Mouse (Mus musculus) embryonic fibroblast, embryonic 13.5 days (primary cell): ENCODE data around the gene Arvcf. TPM values are rescaled to one million over a fixed set of nuclear protein-coding genes. Genes with fewer than 3 reads are reported as not detected.

Source experiments
- H3K27ac ChIP-seq: 2 replicates; pipeline ENCODE4 v1.5.1; 2012; ENCODE audit warnings: low read length, control low read depth, inconsistent platforms; ENCODE audit not compliant: insufficient read depth
- H3K4me1 ChIP-seq: 2 replicates; pipeline ENCODE4 v1.6.1; 2011; ENCODE audit warnings: low read length; ENCODE audit not compliant: control insufficient read depth, insufficient read depth
- H3K4me3 ChIP-seq: 2 replicates; pipeline ENCODE4 v1.5.1; 2011; ENCODE audit warnings: mild to moderate bottlenecking, control low read depth, low read length; ENCODE audit not compliant: insufficient read depth
- CTCF ChIP-seq: IDR thresholded peaks from 2 replicates; pipeline ENCODE4 v1.5.1; 2011; ENCODE audit warnings: mild to moderate bottlenecking, control low read depth, low read length, moderate library complexity, borderline replicate concordance; ENCODE audit not compliant: insufficient read depth
- POLR2A ChIP-seq: IDR thresholded peaks from 2 replicates; pipeline ENCODE4 v1.6.1; 2011; ENCODE audit warnings: low read depth, mild to moderate bottlenecking, control low read depth, low read length, moderate library complexity
- polyA plus RNA-seq: library from polyadenylated mRNA; stranded (reverse); fragments of >200 nt; gene quantifications from 2 replicates; pipeline ENCODE4 v1.2.4, GENCODE M21; 2011; ENCODE audit warnings: low read depth; ENCODE audit not compliant: missing spikeins, insufficient read length

Arvcf gene
- polyA plus RNA-seq, 1 experiment, result 6.7 TPM

DNA sequence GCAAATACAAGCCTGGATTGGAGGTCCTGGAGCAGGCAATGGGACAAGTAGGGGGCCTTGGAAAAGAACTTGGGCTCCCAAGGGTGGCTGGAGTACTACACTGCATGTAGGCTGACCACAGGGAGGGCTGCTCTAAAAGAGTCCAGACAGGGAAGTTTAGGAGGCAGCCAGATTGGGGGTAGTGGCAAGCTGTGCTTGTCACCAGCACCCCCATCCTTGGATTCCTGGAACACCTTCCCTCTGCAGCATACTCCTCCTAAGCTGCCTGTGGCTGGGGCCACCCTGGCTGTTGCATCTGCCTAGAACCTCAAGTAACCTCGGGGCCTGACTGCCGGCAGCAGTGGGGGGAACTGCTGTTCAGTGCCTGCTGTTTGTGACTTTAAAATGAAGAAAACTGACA, 57.9 kb downstream of the Arvcf start:
- H3K4me3 ChIP-seq, result no peak overlapping the region
- no peak overlapping the region for H3K27ac ChIP-seq
- no peak for TF ChIP-seq CTCF
- no peak for TF ChIP-seq POLR2A
- no peaks in the 10 kb centered on the region for H3K4me1 ChIP-seq

- Histone ChIP-seq H3K4me3 (no peak overlapping the region), H3K4me1 (no peaks in the 10 kb centered on the region), H3K27ac (peak overlapping the region; percentile 1; the same call in 1 of the 2 replicates)
- TF ChIP-seq CTCF (peak; percentile 95), POLR2A (no peak)
Measured at GRCm38 (mm10) chr16:18406293-18406692, 58.3 kb downstream of the Arvcf start.

DNA sequence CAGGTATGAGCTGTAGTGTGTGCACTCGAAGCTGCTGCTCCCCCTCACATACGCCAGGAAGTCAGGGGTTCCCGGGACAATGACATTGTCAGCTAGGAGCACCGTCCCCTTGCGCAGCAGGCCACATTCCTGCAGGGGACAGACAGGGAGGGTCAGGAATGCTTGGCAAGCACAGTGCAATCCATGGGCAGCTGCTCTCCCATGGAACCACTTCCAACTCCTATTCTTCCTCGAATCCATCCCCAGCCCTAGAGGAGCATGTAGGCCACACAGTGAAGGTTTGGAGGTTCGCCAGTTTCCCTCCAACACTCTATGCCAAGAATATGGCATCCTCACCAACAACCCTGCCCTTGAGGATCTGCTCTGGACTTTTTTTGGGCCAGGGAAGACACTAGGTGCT, 59.9 kb downstream of the Arvcf start:
- TF ChIP-seq CTCF, result no peak
- TF ChIP-seq POLR2A, result no peak
- H3K4me3 ChIP-seq, result no peak overlapping the region
- no peaks in the 10 kb centered on the region for H3K4me1 ChIP-seq
- no peak overlapping the region for H3K27ac ChIP-seq

GRCm38 (mm10) chr16:18409776-18410175, 61.8 kb downstream of the Arvcf start:
- TF ChIP-seq CTCF, result no peak
- TF ChIP-seq POLR2A, result no peak
- Histone ChIP-seq H3K27ac (no peak overlapping the region), H3K4me1 (no peaks in the 10 kb centered on the region), H3K4me3 (no peak overlapping the region)

DNA sequence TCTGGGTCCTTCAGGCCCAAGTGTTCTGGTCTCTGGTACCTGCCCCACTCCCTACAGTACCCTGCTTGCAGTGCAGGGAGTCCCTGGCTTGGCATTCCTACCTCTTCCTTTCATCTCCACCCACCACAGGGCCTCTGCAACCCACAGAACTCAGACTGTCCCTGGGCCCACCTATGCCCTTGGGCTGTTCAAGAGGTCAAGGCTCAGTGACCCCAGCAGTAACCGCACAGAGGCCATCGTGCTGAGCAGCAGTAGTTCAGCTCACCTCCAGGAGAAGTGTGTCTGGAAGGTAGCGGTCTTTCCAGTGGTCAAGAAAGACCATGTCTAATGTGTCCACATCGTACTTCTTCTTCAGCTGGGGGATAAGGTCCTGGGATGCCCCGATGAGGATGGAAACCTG, 62.4 kb downstream of the Arvcf start:
- H3K4me1 ChIP-seq, result peaks cover under 1% of the 10 kb centered on the region; the same call in 1 of the 2 replicates
- no peak overlapping the region for H3K27ac ChIP-seq
- no peak overlapping the region for H3K4me3 ChIP-seq
- no peak for TF ChIP-seq POLR2A
- TF ChIP-seq CTCF, result no peak

GRCm38 (mm10) chr16:18411026-18411649, 63.2 kb downstream of the Arvcf start:
- H3K27ac ChIP-seq, result no peak overlapping the region
- no peak overlapping the region for H3K4me3 ChIP-seq
- TF ChIP-seq POLR2A (no peak), CTCF (no peak)
- peaks cover 3% of the 10 kb centered on the region; the same call in 1 of the 2 replicates for H3K4me1 ChIP-seq

DNA sequence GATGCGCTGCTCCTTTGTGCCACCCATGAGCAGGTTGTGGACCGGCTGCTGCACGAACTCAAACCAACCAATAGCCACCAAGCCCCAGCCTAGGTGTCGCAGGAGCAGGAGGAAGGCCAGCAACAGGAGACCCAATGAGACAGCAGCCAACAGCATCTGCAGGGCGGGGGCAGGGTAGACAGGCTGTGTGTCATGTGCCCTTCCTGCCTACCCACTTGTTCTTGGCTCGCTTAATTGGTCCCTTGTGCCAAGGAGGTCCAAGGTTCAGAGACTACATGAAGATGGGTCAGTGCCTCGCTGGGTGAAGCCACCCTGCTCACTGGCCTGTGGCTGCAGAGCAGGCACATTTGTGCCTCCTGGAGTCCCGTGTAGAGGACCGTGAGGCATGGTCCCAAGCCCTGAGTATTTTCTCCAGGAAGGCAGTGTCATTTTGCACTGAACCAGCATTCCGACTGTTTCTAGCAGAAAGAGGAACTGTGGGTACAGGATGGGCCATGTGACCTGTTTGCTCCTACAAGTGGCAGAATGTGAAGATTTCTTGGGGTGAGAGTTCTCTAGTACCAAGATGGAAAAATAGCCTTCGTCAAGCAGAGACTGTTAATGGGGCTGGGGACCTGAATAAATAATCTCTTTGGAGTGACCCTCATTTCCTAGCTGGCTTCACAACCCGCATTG, 64.0 kb downstream of the Arvcf start:
- TF ChIP-seq CTCF (no peak), POLR2A (no peak)
- H3K4me3 ChIP-seq, result no peak overlapping the region
- peaks cover 9% of the 10 kb centered on the region for H3K4me1 ChIP-seq
- H3K27ac ChIP-seq, result no peak overlapping the region

GRCm38 (mm10) chr16:18413032-18413816, 65.2 kb downstream of the Arvcf start:
- TF ChIP-seq POLR2A, result no peak
- TF ChIP-seq CTCF, result no peak
- peaks cover 9% of the 10 kb centered on the region for H3K4me1 ChIP-seq
- no peak overlapping the region for H3K27ac ChIP-seq
- H3K4me3 ChIP-seq, result no peak overlapping the region

GRCm38 (mm10) chr16:18416094-18416761, 68.2 kb downstream of the Arvcf start:
- TF ChIP-seq POLR2A (no peak), CTCF (no peak)
- Histone ChIP-seq H3K4me3 (no peak overlapping the region), H3K27ac (peak overlapping the region; percentile 96), H3K4me1 (peaks cover 9% of the 10 kb centered on the region)
